Mouse (Mus musculus): Measurements from ENCODE around the gene Vwa8.

GRCm38 (mm10) chr14:79118457-79118856 lies 269.6 kb downstream of the Vwa8 start:
- TF ChIP-seq POLR2A (IDR thresholded peaks at IDR 0.05; ENCODE audit: control insufficient read depth, extremely low read depth, insufficient read depth, low read length, poor library complexity) (no peak), CTCF (IDR thresholded peaks at IDR 0.05; ENCODE audit: borderline replicate concordance, control insufficient read depth, extremely low read depth, insufficient read depth, low read length, poor library complexity) (no peak)
